34 mouse cellular contexts compared by ENCODE assay signal in the genomic region with DNA sequence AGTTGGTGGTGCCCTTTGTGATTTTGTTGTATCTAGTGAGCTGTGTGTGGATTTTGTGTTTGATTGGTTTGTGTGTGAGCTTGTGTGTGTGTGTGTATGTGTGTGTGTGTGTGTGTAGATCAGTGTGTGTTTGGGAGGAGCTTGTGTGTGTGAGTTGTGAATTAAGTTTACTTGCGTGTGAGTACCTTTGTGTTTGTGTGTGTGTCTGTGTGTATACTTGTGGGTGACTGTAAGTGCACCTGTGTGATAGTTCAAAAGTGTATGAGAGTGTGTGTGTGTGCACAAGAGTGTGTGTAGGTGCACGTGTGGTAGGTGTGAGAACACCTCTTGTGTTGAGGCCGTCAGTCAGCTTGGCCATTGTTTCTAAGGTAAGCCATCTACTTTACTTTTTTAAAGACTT. TPM values are rescaled to one million over a fixed set of nuclear protein-coding genes. Genes with fewer than 3 reads are reported as not detected.
"Had no signal": no experiment of that assay in that cellular context is flagged by ENCODE, and none has a peak within 500 bp of the region (broad histone marks: within the 10 kb centered on the region; RNA-seq: fewer than 3 reads in every experiment).

A gene (plus strand): TSS at position 301 of the 400 bp plus-strand sequence.

- H3K4me3 ChIP-seq: embryonic facial prominence, embryonic 10.5 days; embryonic facial prominence, embryonic 12.5 days; embryonic facial prominence, embryonic 13.5 days; embryonic facial prominence, embryonic 15.5 days; erythroblast, embryonic 14.5 days; forebrain, embryonic 10.5 days; forebrain, embryonic 12.5 days; forebrain, embryonic 13.5 days; forebrain, embryonic 15.5 days; gastrocnemius, adult 2 months; heart, adult 2 months had no signal

- ATAC-seq: forebrain, embryonic 13.5 days; forebrain, embryonic 14.5 days; forebrain, embryonic 15.5 days; forebrain, embryonic 16.5 days; forebrain, postnatal 0 days had no signal

- H3K36me3 ChIP-seq: embryonic facial prominence, embryonic 10.5 days; embryonic facial prominence, embryonic 12.5 days; embryonic facial prominence, embryonic 13.5 days; embryonic facial prominence, embryonic 15.5 days; forebrain, embryonic 10.5 days; forebrain, embryonic 12.5 days; forebrain, embryonic 15.5 days had no signal

- H3K4me1 ChIP-seq: embryonic facial prominence, embryonic 10.5 days; embryonic facial prominence, embryonic 12.5 days; embryonic facial prominence, embryonic 13.5 days; embryonic facial prominence, embryonic 15.5 days; forebrain, embryonic 10.5 days; forebrain, embryonic 12.5 days; forebrain, embryonic 13.5 days; forebrain, embryonic 15.5 days had no signal

- DNase-seq: cerebellum, adult 2 months; cerebellum, adult 8-10 months; cerebellum, adult 9-10 months; cerebellum, adult 9-11 months; cerebellum, postnatal 10 days; cerebellum, postnatal 14 days; cerebellum, postnatal 25 days; cerebellum, postnatal 36 days; embryo, embryonic 11 days; forebrain, postnatal 0 days; gastrocnemius, adult 2 months; gastrocnemius, postnatal 10 days; gastrocnemius, postnatal 14 days; gastrocnemius, postnatal 25 days; heart, adult 11 months; heart, adult 18-20 months; heart, adult 2 months had no signal

- H3K27ac ChIP-seq: embryonic facial prominence, embryonic 10.5 days; embryonic facial prominence, embryonic 12.5 days; embryonic facial prominence, embryonic 13.5 days; embryonic facial prominence, embryonic 15.5 days; forebrain, embryonic 10.5 days; forebrain, embryonic 12.5 days; forebrain, embryonic 13.5 days; forebrain, embryonic 15.5 days; gastrocnemius, adult 2 months; heart, adult 2 months had no signal

- H3K4me2 ChIP-seq: embryonic facial prominence, embryonic 12.5 days; embryonic facial prominence, embryonic 13.5 days; embryonic facial prominence, embryonic 15.5 days; forebrain, embryonic 12.5 days; forebrain, embryonic 13.5 days; forebrain, embryonic 15.5 days had no signal

- H3K9ac ChIP-seq: embryonic facial prominence, embryonic 12.5 days; embryonic facial prominence, embryonic 13.5 days; embryonic facial prominence, embryonic 15.5 days; forebrain, embryonic 12.5 days; forebrain, embryonic 13.5 days; forebrain, embryonic 15.5 days; forebrain, postnatal 0 days had no signal

- H3K27me3 ChIP-seq: embryonic facial prominence, embryonic 12.5 days; embryonic facial prominence, embryonic 13.5 days; embryonic facial prominence, embryonic 15.5 days; forebrain, embryonic 12.5 days; forebrain, embryonic 13.5 days; forebrain, embryonic 15.5 days had no signal

RNA-seq across cellular contexts. Expression of the gene that starts here (rescaled TPM):
- polyA plus RNA-seq: cerebellum, adult 2 months; cortical plate, adult 2 months; embryonic facial prominence, embryonic 10.5 days; embryonic facial prominence, embryonic 11.5 days; embryonic facial prominence, embryonic 12.5 days; embryonic facial prominence, embryonic 13.5 days; embryonic facial prominence, embryonic 14.5 days; embryonic facial prominence, embryonic 15.5 days; erythroblast, embryonic 14.5 days; forebrain, embryonic 10.5 days; forebrain, embryonic 11.5 days; forebrain, embryonic 12.5 days; forebrain, embryonic 13.5 days; forebrain, embryonic 14.5 days; forebrain, embryonic 15.5 days; forebrain, embryonic 16.5 days; forebrain, postnatal 0 days; frontal cortex, adult 2 months; gonadal fat pad, adult 2 months; heart, adult 2 months had no signal
